In genomic region chr9:85839626-85840025, GRCm38 (mm10) we compare ENCODE assay signal across 18 mouse cellular contexts. TPM values are rescaled to one million over a fixed set of nuclear protein-coding genes. Genes with fewer than 3 reads are reported as not detected.
"Had no signal": no experiment of that assay in that cellular context is flagged by ENCODE, and none has a peak within 500 bp of the region (broad histone marks: within the 10 kb centered on the region; RNA-seq: fewer than 3 reads in every experiment).

No protein-coding gene starts in this region.

- H3K4me3 ChIP-seq: limb, embryonic 13.5 days; liver, embryonic 13.5 days; midbrain, embryonic 12.5 days; midbrain, embryonic 15.5 days; neural tube, embryonic 12.5 days; neural tube, embryonic 15.5 days; stomach, embryonic 15.5 days had no signal

- H3K9ac ChIP-seq: limb, embryonic 13.5 days; liver, embryonic 13.5 days; midbrain, embryonic 12.5 days; midbrain, embryonic 15.5 days; neural tube, embryonic 12.5 days; neural tube, embryonic 15.5 days; stomach, embryonic 15.5 days had no signal

- ATAC-seq: lung, postnatal 0 days; midbrain, embryonic 15.5 days had no signal

- H3K9me3 ChIP-seq: limb, embryonic 13.5 days; liver, embryonic 13.5 days; midbrain, embryonic 12.5 days; midbrain, embryonic 15.5 days; neural tube, embryonic 12.5 days; neural tube, embryonic 15.5 days; stomach, embryonic 15.5 days had no signal

- DNase-seq: kidney, adult 9 months; kidney, postnatal 14 days; kidney, postnatal 4 days; left cerebral cortex, postnatal 4 days; liver, embryonic 13.5 days; lung, adult 2 months; right cerebral cortex, postnatal 25 days; spleen, adult 18-20 months; thymus, postnatal 36 days had no signal

- H3K27ac ChIP-seq: limb, embryonic 13.5 days; liver, embryonic 13.5 days; macrophage; midbrain, embryonic 12.5 days; midbrain, embryonic 15.5 days; neural tube, embryonic 12.5 days; neural tube, embryonic 15.5 days; stomach, embryonic 15.5 days had no signal

- H3K36me3 ChIP-seq: liver, embryonic 13.5 days; midbrain, embryonic 15.5 days; neural tube, embryonic 12.5 days; neural tube, embryonic 15.5 days; stomach, embryonic 15.5 days had no signal

- H3K27me3 ChIP-seq: neural tube, embryonic 15.5 days had no signal

- H3K4me2 ChIP-seq: limb, embryonic 13.5 days; liver, embryonic 13.5 days; midbrain, embryonic 12.5 days; midbrain, embryonic 15.5 days; neural tube, embryonic 12.5 days; neural tube, embryonic 15.5 days; stomach, embryonic 15.5 days had no signal

RNA-seq across cellular contexts. Expression of gene Tpbg, which starts 2.6 kb away (rescaled TPM):
- total RNA-seq: liver, adult 2 months had no signal
- polyA plus RNA-seq: macrophage had no signal
